Mouse (Mus musculus) layer of hippocampus, adult 2 months (tissue): ENCODE data around the gene Ankrd28. TPM values are rescaled to one million over a fixed set of nuclear protein-coding genes. Genes with fewer than 3 reads are reported as not detected.

Experiments used
- DNase-seq, 2 experiments: peaks; one replicate each; pipeline ENCODE4 v3.0.0; 2022; ENCODE audit warnings: low spot score in 2 of 2
- H3K27ac ChIP-seq: fragments of 200-600 bp; 2 replicates; pipeline ENCODE4 v1.8.1; 2022
- H3K4me3 ChIP-seq: fragments of 200-600 bp; 2 replicates; pipeline ENCODE4 v1.8.1; 2022; ENCODE audit warnings: mild to moderate bottlenecking
- CTCF ChIP-seq: fragments of 200-600 bp; conservative IDR thresholded peaks from 2 replicates; pipeline ENCODE4 v1.8.1; 2022; ENCODE audit warnings: antibody characterized with exemption, mild to moderate bottlenecking, moderate library complexity
- total RNA-seq, 2 experiments: library from RNA; stranded (reverse); gene quantifications; 2 replicates each; pipeline ENCODE4 v1.2.3; 2021

Ankrd28 gene
- total RNA-seq, 2 experiments from 2014 or later: 45.6 to 55.5 TPM

DNA sequence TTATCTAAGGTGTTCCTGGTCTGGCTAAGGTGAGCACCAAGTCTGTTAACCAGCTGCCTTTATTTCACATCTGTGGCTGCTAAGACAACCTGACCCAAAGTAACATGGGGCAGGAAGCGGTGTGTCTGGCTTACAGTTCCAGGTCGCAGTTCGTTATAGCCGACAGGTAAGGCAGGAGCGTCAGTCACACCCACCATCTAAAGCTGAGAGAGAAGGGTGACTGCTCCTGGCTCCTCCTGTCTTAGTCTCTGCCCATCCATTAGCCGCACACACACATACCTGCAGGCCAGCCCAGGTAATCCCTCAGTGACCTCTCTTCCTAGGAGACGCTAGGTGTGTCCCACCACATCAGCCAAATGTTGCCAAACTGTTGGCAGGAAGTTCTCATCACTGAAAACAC, 174.1 kb downstream of the Ankrd28 start:
- H3K4me3 ChIP-seq: no peak overlapping the region
- no peak overlapping the region; the same call in 1 of the 2 replicates for H3K27ac ChIP-seq
- TF ChIP-seq CTCF: no peak
- no peak for DNase-seq

- DNase-seq: no peak
- TF ChIP-seq CTCF: no peak
Measured at GRCm38 (mm10) chr14:31655406-31655805, 175.0 kb downstream of the Ankrd28 start.

DNA sequence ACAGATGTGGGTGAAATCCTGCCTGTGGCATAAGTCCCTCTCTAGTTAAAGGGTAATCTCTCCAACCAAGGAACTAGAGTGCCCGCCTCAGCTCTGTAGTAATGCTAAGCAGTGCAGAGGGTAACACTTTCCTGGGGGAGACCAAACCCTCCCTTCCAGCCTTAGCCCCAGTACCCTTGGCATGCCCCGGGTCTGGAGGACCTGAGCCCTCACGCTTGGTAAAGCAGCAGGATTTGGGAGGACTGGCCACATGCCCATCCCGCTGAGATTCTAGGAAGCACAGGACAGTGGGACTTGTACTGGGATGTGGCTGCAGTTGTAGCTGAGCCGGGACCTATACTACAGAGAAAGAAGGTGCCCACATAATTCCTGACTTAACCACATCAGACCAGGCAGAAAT, 175.6 kb downstream of the Ankrd28 start:
- Histone ChIP-seq H3K27ac (no peak overlapping the region), H3K4me3 (no peak overlapping the region)
- TF ChIP-seq CTCF: no peak
- DNase-seq: no peak

More at GRCm38 (mm10) chr14:31655406-31655805, 175.0 kb downstream of the Ankrd28 start:
- Histone ChIP-seq H3K27ac (no peak overlapping the region), H3K4me3 (no peak overlapping the region)

DNA sequence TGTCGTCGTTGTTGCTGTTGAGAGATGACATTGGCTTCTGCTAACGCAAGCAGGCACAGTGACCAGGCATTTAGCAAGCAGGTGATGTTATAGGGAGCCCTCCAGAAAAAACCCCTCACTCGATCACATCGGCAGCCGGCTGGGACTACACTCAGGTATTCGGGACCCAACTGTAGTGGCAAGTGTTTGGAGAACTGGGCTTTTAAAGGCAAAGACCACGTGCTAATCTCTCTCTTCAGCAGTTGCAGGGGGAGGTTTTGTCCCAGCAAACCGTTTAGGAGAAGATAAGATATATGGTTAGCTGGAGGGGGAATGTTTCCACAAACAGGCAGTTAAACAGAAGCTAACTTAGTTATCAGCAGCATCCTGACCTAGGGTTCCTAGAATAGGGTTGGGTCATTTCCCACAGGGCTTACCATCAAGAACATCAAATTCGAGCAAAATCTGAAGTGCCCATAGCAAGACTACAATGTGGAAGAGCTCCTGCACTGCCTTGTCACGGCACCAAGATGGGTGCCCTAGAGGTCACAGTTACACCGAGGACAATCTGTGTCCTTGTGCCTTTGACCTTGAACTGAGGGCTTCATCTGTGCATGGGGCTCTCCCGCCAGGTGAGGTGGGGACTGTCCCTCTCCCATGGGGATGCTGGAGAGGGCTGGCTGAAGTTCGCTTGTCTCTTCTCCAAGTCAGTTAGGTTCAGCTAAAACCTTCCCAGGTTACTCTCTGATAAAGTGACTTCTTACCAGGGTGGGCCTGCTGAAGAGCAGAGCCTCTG, 177.2 kb downstream of the Ankrd28 start:
- no peak overlapping the region for H3K27ac ChIP-seq
- no peak for TF ChIP-seq CTCF

GRCm38 (mm10) chr14:31652624-31653023, 177.8 kb downstream of the Ankrd28 start:
- DNase-seq: no peak
- Histone ChIP-seq H3K27ac (no peak overlapping the region), H3K4me3 (no peak overlapping the region)
- no peak for TF ChIP-seq CTCF

More for the DNA sequence above, 177.2 kb downstream of the Ankrd28 start:
- H3K4me3 ChIP-seq: no peak overlapping the region
- no peak for DNase-seq

DNA sequence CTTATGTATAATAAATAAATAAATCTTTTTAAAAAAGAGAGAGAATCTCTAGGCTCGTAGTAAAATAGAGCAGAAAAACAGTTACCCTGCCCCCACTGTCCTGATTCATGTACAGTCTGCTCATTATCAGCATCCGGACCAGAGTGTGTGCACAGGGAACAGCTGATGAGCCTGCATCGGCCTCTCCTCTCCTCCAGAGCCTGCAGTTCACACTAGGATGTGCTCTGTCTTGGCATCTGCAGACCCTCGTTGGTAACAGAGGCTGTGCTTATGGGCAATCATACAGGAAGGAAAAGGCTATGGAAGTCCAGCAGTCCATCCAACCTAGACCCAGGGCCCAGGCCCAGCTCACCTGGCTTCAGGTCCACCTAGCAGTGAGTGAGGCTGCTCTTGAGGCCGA, 178.3 kb downstream of the Ankrd28 start:
- no peak overlapping the region for H3K27ac ChIP-seq
- DNase-seq: no peak
- TF ChIP-seq CTCF: no peak

DNA sequence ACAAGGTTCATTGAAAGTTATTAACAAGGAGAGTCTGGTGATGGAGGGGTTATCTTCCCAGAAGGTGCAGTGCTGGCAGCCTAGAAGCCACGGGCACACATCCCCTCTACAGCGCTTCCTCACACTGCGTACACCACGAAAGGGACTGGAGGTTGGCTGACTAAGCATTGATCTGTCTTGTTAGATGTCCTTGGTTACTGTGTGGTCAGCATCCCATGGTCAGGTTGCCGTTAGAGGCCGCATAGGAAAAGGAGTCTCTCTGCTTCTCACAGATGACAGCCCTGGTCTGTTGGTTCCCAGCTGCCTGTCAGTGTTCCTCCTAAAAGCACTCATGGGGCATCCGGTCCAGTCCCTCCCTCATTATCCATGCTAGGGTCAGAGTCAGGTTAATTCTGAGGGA, 179.2 kb downstream of the Ankrd28 start:
- Histone ChIP-seq H3K4me3 (no peak overlapping the region), H3K27ac (no peak overlapping the region)
- no peak for DNase-seq
- no peak for TF ChIP-seq CTCF

More for the DNA sequence above, 178.3 kb downstream of the Ankrd28 start:
- no peak overlapping the region for H3K4me3 ChIP-seq

- no peak overlapping the region for H3K27ac ChIP-seq
Measured at GRCm38 (mm10) chr14:31650347-31650746, 180.1 kb downstream of the Ankrd28 start.

More at GRCm38 (mm10) chr14:31650347-31650746, 180.1 kb downstream of the Ankrd28 start:
- no peak overlapping the region for H3K4me3 ChIP-seq
- peak; percentile 60 for TF ChIP-seq CTCF
- DNase-seq: no peak

Other genes starting within 250 kb of the Ankrd28 start
- gene Colq, start 239.3 kb downstream of the Ankrd28 start, total RNA-seq: under 1 TPM in 1 of 2 experiments, not detected in 1; 0.41 TPM
- gene Gm49387, start 189.8 kb downstream of the Ankrd28 start, total RNA-seq: under 1 TPM in 1 of 2 experiments, not detected in 1; 0.95 TPM
- gene Btd, start 189.6 kb downstream of the Ankrd28 start, total RNA-seq: 1 to 10 TPM; 9.6 TPM
- 1 to 10 TPM; 7.0 to 9.4 TPM for gene Hacl1, start 189.4 kb downstream of the Ankrd28 start, total RNA-seq
- 1 to 10 TPM; 2.3 to 2.4 TPM for gene Galnt15, start 198.3 kb upstream of the Ankrd28 start, total RNA-seq